Mouse (Mus musculus): ENCODE results near the gene C1galt1. TPM values are rescaled to one million over a fixed set of nuclear protein-coding genes. Genes with fewer than 3 reads are reported as not detected.

The C1galt1 gene
- total RNA-seq (2012; rRNA removed) (14.1 and 14.4 TPM in 2 replicates), polyA plus RNA-seq (2012; ENCODE audit: insufficient read depth in 1 of 2, insufficient read length in 2 of 2, low read depth in 1 of 2, low replicate concordance in 2 of 2, missing spikeins in 1 of 2) (10 to 100 TPM in 1 of 2 experiments, not detected in 1; 13.2 TPM)

- H3K4me1 ChIP-seq (ENCODE audit: control insufficient read depth in 1 of 2, insufficient read depth in 2 of 2, low read length in 2 of 2) = peaks cover 16 to 20% of the 10 kb centered on the region in 2 experiments; a peak in 3 of 4 replicates
- peaks cover 0 to 26% of the 10 kb centered on the region in 2 experiments; a peak in 2 of 4 replicates for H3K36me3 ChIP-seq (ENCODE audit: control insufficient read depth in 1 of 2, insufficient read depth in 2 of 2, low read length in 2 of 2)
- H3K9ac ChIP-seq (ENCODE audit: control insufficient read depth, low read depth, low read length, poor library complexity, severe bottlenecking) = peak within 1 kb of the TSS; percentile 99
- H3K27me3 ChIP-seq (ENCODE audit: control insufficient read depth in 1 of 2, insufficient read depth in 2 of 2, low read length in 2 of 2) = no peaks in the 10 kb centered on the region
- no peaks in the 10 kb centered on the region for H3K9me3 ChIP-seq (replicated peaks; ENCODE audit: insufficient read depth, low read length)
- DNase-seq (ENCODE audit: low read depth, low spot score) = peak; percentile 45
- 0 out of 2 replicates have a peak, but pooled peaks have one; percentile 32 for TF ChIP-seq E2F4 (IDR thresholded peaks at IDR 0.05; ENCODE audit: borderline replicate concordance, low read depth, low read length)
- TF ChIP-seq POLR2A (IDR thresholded peaks at IDR 0.05; ENCODE audit: control insufficient read depth in 1 of 2, insufficient read depth in 1 of 2, low read depth in 1 of 2, low read length in 2 of 2, poor library complexity in 1 of 2) = peak; percentile 15 to 82; a peak in 3 of 4 replicates
- TF ChIP-seq KAT2A (conservative IDR thresholded peaks at IDR 0.05; ENCODE audit: low read depth, low read length) = 0 out of 2 replicates have a peak, but pooled peaks have one; percentile 24
- TF ChIP-seq ZMIZ1 (IDR thresholded peaks at IDR 0.05; ENCODE audit: low read depth, low read length) = no peak
- peak; percentile 65; the same call in 1 of the 2 replicates for TF ChIP-seq MAZ (IDR thresholded peaks at IDR 0.05; ENCODE audit: low read depth, low read length)
- TF ChIP-seq RAD21 (IDR thresholded peaks at IDR 0.05; ENCODE audit: low read depth, low read length) = no peak
- TF ChIP-seq NELFE (IDR thresholded peaks at IDR 0.05; ENCODE audit: low read depth, low read length) = peak; percentile 59
- H3K27ac ChIP-seq (ENCODE audit: control insufficient read depth, low read depth, low read length) = peak within 1 kb of the TSS; percentile 86
- peak within 1 kb of the TSS; percentile 96 to 100 for H3K4me3 ChIP-seq (ENCODE audit: control insufficient read depth in 1 of 2, insufficient read depth in 1 of 2, low read depth in 2 of 2, low read length in 2 of 2)
- H3K79me2 ChIP-seq (ENCODE audit: control insufficient read depth, insufficient read depth, low read length, poor library complexity) = peaks cover 35% of the 10 kb centered on the region
These were observed at the start of gene C1galt1 for GRCm38 (mm10) chr6:7844802-7845679. C1galt1 (plus strand) TSS chr6:7844842.

DNA sequence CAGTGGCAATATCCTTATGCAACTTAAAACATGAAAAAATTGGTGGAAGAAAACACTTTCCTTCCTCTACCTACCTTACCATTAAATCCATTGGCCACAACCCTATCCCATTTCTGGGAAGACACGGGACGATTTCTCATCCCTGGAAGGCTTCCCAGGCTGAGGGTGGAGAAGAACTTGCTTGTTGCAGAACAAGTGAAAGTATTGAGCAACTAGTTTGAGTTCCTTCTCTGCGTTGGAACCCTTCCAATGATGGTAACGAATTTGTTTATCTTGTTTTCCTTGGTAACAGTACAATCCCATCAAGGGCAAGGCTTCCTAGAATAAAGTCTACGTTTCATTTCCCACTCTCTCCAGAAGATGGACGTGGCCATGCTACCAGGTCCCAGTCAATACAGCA lies 44.7 kb upstream of the C1galt1 start:
- Histone ChIP-seq H3K4me3 (ENCODE audit: control insufficient read depth in 1 of 2, insufficient read depth in 1 of 2, low read depth in 2 of 2, low read length in 2 of 2) (no peak overlapping the region), H3K27me3 (ENCODE audit: control insufficient read depth in 1 of 2, insufficient read depth in 2 of 2, low read length in 2 of 2) (no peaks in the 10 kb centered on the region), H3K36me3 (ENCODE audit: control insufficient read depth in 1 of 2, insufficient read depth in 2 of 2, low read length in 2 of 2) (no peaks in the 10 kb centered on the region), H3K79me2 (ENCODE audit: control insufficient read depth, insufficient read depth, low read length, poor library complexity) (no peaks in the 10 kb centered on the region), H3K9me3 (replicated peaks; ENCODE audit: insufficient read depth, low read length) (no peaks in the 10 kb centered on the region), H3K27ac (ENCODE audit: control insufficient read depth, low read depth, low read length) (no peak overlapping the region), H3K9ac (ENCODE audit: control insufficient read depth, low read depth, low read length, poor library complexity, severe bottlenecking) (no peak overlapping the region), H3K4me1 (ENCODE audit: control insufficient read depth in 1 of 2, insufficient read depth in 2 of 2, low read length in 2 of 2) (no peaks in the 10 kb centered on the region)
- TF ChIP-seq USF2 (IDR thresholded peaks at IDR 0.05; ENCODE audit: borderline replicate concordance in 1 of 2, insufficient read depth in 1 of 2, low read depth in 1 of 2, low read length in 2 of 2) (no peak), MEF2A (IDR thresholded peaks at IDR 0.05; ENCODE audit: extremely low read depth, insufficient replicate concordance, low read depth, low read length, poor library complexity, severe bottlenecking) (no peak), CHD1 (IDR thresholded peaks at IDR 0.05; ENCODE audit: low read depth, low read length) (no peak), SMC3 (IDR thresholded peaks at IDR 0.05; ENCODE audit: low read depth, low read length) (no peak), NRF1 (IDR thresholded peaks at IDR 0.05; ENCODE audit: insufficient read depth, low read depth, low read length, poor library complexity, severe bottlenecking) (no peak), RAD21 (IDR thresholded peaks at IDR 0.05; ENCODE audit: low read depth, low read length) (no peak), ZNF384 (IDR thresholded peaks at IDR 0.05; ENCODE audit: low read depth, low read length) (no peak), ZKSCAN1 (IDR thresholded peaks at IDR 0.05; ENCODE audit: low read depth, low read length) (no peak), MYB (IDR thresholded peaks at IDR 0.05; ENCODE audit: low read depth, low read length) (no peak), MXI1 (IDR thresholded peaks at IDR 0.05; ENCODE audit: low read depth, low read length) (no peak), E2F4 (IDR thresholded peaks at IDR 0.05; ENCODE audit: borderline replicate concordance, low read depth, low read length) (no peak), MAZ (IDR thresholded peaks at IDR 0.05; ENCODE audit: low read depth, low read length) (no peak), POLR2A (IDR thresholded peaks at IDR 0.05; ENCODE audit: control insufficient read depth in 1 of 2, insufficient read depth in 1 of 2, low read depth in 1 of 2, low read length in 2 of 2, poor library complexity in 1 of 2) (no peak)
- DNase-seq (ENCODE audit: low read depth, low spot score) = peak; percentile 34
